Mouse (Mus musculus) bone marrow, adult 2 months (tissue): Measurements from ENCODE around the gene Nudt16.

Source experiments
- CTCF ChIP-seq: fragments of 200-500 bp; IDR thresholded peaks from 2 replicates; pipeline ENCODE4 v1.5.1; 2011; ENCODE audit warnings: low read length, control low read depth; ENCODE audit not compliant: control insufficient read depth, insufficient read depth
- POLR2A ChIP-seq: fragments of 200-500 bp; IDR thresholded peaks from 2 replicates; pipeline ENCODE4 v1.6.1; 2011; ENCODE audit warnings: low read depth, mild to moderate bottlenecking, control low read depth, low read length, borderline replicate concordance; ENCODE audit not compliant: control insufficient read depth

DNA sequence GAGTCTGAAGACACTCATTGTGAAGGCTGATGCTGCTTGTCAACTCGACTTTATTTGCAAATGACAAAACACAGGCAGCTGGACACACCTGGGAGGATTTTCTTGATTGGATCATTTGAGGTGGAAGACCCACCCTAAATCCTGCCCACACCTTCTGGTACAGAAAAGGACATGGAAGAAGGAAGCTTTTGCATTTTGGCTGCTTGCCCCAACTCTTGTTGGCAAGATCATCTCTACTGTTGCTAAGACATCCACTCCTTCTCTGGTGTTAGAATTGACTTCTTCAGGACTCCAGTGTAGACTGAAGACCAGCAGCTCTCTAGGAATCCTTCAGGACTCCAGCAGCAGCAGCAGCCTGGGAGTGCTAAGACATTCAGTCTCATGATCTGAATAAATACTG lies 29.7 kb downstream of the Nudt16 start:
- TF ChIP-seq CTCF (no peak), POLR2A (no peak)
